Mouse (Mus musculus) kidney, embryonic 14.5 days (tissue): ENCODE data around the gene 1110008P14Rik. TPM values are rescaled to one million over a fixed set of nuclear protein-coding genes. Genes with fewer than 3 reads are reported as not detected.

ENCODE experiments used
- ATAC-seq: fragments of 200-750 bp; cut with Nextera tagmentation; 2 replicates; pipeline ENCODE4 v1.8.0; 2017; ENCODE audit warnings: moderate number of reproducible peaks, mild to moderate bottlenecking, moderate TSS enrichment, moderate library complexity; ENCODE audit not compliant: low FRiP score, low TSS enrichment
- H3K27ac ChIP-seq: fragments of 300-500 bp; sonication (generic); 2 replicates; pipeline ENCODE4 v1.5.1; 2014; ENCODE audit warnings: low read depth, mild to moderate bottlenecking, low read length, moderate library complexity, mixed read lengths
- H3K27me3 ChIP-seq: fragments of 300-500 bp; sonication (generic); 2 replicates; pipeline ENCODE4 v1.6.1; 2014; ENCODE audit warnings: mild to moderate bottlenecking, low read length; ENCODE audit not compliant: control insufficient read depth, insufficient read depth
- H3K36me3 ChIP-seq: fragments of 300-500 bp; sonication (generic); 2 replicates; pipeline ENCODE4 v1.6.1; 2014; ENCODE audit warnings: low read length, mixed read lengths; ENCODE audit not compliant: control insufficient read depth, insufficient read depth
- H3K4me1 ChIP-seq: fragments of 300-500 bp; sonication (generic); 2 replicates; pipeline ENCODE4 v1.6.1; 2014; ENCODE audit warnings: low read length, mixed read lengths; ENCODE audit not compliant: control insufficient read depth, insufficient read depth
- H3K4me2 ChIP-seq: fragments of 300-500 bp; sonication (generic); replicated peaks from 2 replicates; pipeline ENCODE4 v1.6.1; 2014; ENCODE audit warnings: low read depth, mild to moderate bottlenecking, low read length
- H3K4me3 ChIP-seq: fragments of 300-500 bp; sonication (generic); 2 replicates; pipeline ENCODE4 v1.5.1; 2014; ENCODE audit warnings: mild to moderate bottlenecking, low read length
- H3K9ac ChIP-seq: fragments of 300-500 bp; sonication (generic); 2 replicates; pipeline ENCODE4 v1.6.1; 2014; ENCODE audit warnings: low read depth, mild to moderate bottlenecking, low read length, moderate library complexity
- H3K9me3 ChIP-seq: fragments of 300-500 bp; sonication (generic); 2 replicates; pipeline ENCODE4 v1.6.1; 2016; ENCODE audit warnings: low read length; ENCODE audit not compliant: control insufficient read depth
- WGBS: fragments of 180-500 bp; shearing (Covaris S2); extraction: QIAGEN DNeasy Blood & Tissue Kit; methylation state at CpG from one replicate; pipeline ENCODE4 v1.1.7; 2014; 5-methylcytosine and 5-hydroxymethylcytosine counted together
- polyA plus RNA-seq: library from polyadenylated mRNA; unstranded; fragments of >200 nt; fragmentation: Nextera tagmentation; extraction: Ambion mirVana; gene quantifications from 2 replicates; pipeline ENCODE4 v1.2.1, GENCODE M21; 2014

The 1110008P14Rik gene
- 50.1 and 52.0 TPM in 2 replicates for polyA plus RNA-seq

GRCm38 (mm10) chr2:32381775-32382223, at the start of gene 1110008P14Rik:
TSS of gene 1110008P14Rik (minus strand) at chr2:32381938.
- WGBS, result under 1% methylated on average over 46 of the region's 47 CpGs
- no peaks in the 10 kb centered on the region for H3K9me3 ChIP-seq
- H3K27me3 ChIP-seq, result 0 out of 2 replicates have a peak, but pooled peaks cover 4% of the 10 kb centered on the region
- peaks cover 25% of the 10 kb centered on the region for H3K36me3 ChIP-seq
- H3K4me1 ChIP-seq, result peaks cover 5% of the 10 kb centered on the region; the same call in 1 of the 2 replicates
- H3K27ac ChIP-seq, result no peak within 1 kb of the TSS
- peak within 1 kb of the TSS; percentile 97 for H3K4me2 ChIP-seq
- peak within 1 kb of the TSS; percentile 55 for H3K9ac ChIP-seq
- ATAC-seq, result peak; percentile 94
- H3K4me3 ChIP-seq, result peak within 1 kb of the TSS; percentile 68

- Histone ChIP-seq H3K9me3 (no peaks in the 10 kb centered on the region), H3K27ac (peak overlapping the region; percentile 49), H3K27me3 (no peaks in the 10 kb centered on the region), H3K4me1 (peaks cover 27% of the 10 kb centered on the region), H3K9ac (peak overlapping the region; percentile 69), H3K36me3 (no peaks in the 10 kb centered on the region), H3K4me2 (peak overlapping the region; percentile 68), H3K4me3 (peak overlapping the region; percentile 48)
- peak; percentile 91 for ATAC-seq
- 5% methylated on average over 18 of the region's 18 CpGs for WGBS
Observed at GRCm38 (mm10) chr2:32430701-32431676, 49.3 kb upstream of the 1110008P14Rik start.

- no peaks in the 10 kb centered on the region for H3K36me3 ChIP-seq
- ATAC-seq, result no peak
- peak overlapping the region; percentile 71; the same call in 1 of the 2 replicates for H3K27ac ChIP-seq
- no peak overlapping the region for H3K4me3 ChIP-seq
- H3K4me1 ChIP-seq, result peaks cover 38% of the 10 kb centered on the region
- no peak overlapping the region for H3K9ac ChIP-seq
- 65% methylated on average over 4 of the region's 4 CpGs for WGBS
- H3K27me3 ChIP-seq, result no peaks in the 10 kb centered on the region
- peak overlapping the region; percentile 31 for H3K4me2 ChIP-seq
- no peaks in the 10 kb centered on the region for H3K9me3 ChIP-seq
Observed at GRCm38 (mm10) chr2:32429215-32429891, 47.6 kb upstream of the 1110008P14Rik start.

- Histone ChIP-seq H3K36me3 (no peaks in the 10 kb centered on the region), H3K27me3 (no peaks in the 10 kb centered on the region), H3K9me3 (no peaks in the 10 kb centered on the region), H3K4me3 (peak overlapping the region; percentile 16), H3K9ac (peak overlapping the region; percentile 28; the same call in 1 of the 2 replicates), H3K4me2 (peak overlapping the region; percentile 31), H3K27ac (peak overlapping the region; percentile 71), H3K4me1 (peaks cover 46% of the 10 kb centered on the region)
- peak; percentile 61 for ATAC-seq
- 25% methylated on average over 8 of the region's 8 CpGs for WGBS
Observed at GRCm38 (mm10) chr2:32428262-32428722, 46.6 kb upstream of the 1110008P14Rik start.

GRCm38 (mm10) chr2:32427720-32428119, 46.0 kb upstream of the 1110008P14Rik start:
- Histone ChIP-seq H3K9me3 (no peaks in the 10 kb centered on the region), H3K27me3 (no peaks in the 10 kb centered on the region), H3K36me3 (no peaks in the 10 kb centered on the region), H3K27ac (peak overlapping the region; percentile 24; the same call in 1 of the 2 replicates), H3K9ac (no peak overlapping the region), H3K4me1 (peaks cover 52% of the 10 kb centered on the region), H3K4me3 (no peak overlapping the region), H3K4me2 (0 out of 2 replicates have a peak overlapping the region, but pooled peaks have one; percentile 10)
- ATAC-seq, result no peak
- WGBS, result 79% methylated on average over 5 of the region's 5 CpGs

- Histone ChIP-seq H3K27ac (no peak overlapping the region), H3K4me1 (peaks cover 56% of the 10 kb centered on the region), H3K4me3 (no peak overlapping the region), H3K36me3 (peaks cover 1% of the 10 kb centered on the region; the same call in 1 of the 2 replicates), H3K27me3 (no peaks in the 10 kb centered on the region), H3K9ac (no peak overlapping the region), H3K4me2 (no peak overlapping the region), H3K9me3 (no peaks in the 10 kb centered on the region)
- 96% methylated on average over 1 of the region's 1 CpGs for WGBS
- ATAC-seq, result no peak
Observed at GRCm38 (mm10) chr2:32426141-32426540, 44.4 kb upstream of the 1110008P14Rik start.

- H3K4me2 ChIP-seq, result no peak overlapping the region
- no peaks in the 10 kb centered on the region for H3K9me3 ChIP-seq
- no peak overlapping the region for H3K27ac ChIP-seq
- 70% methylated on average over 5 of the region's 5 CpGs for WGBS
- H3K4me1 ChIP-seq, result peaks cover 56% of the 10 kb centered on the region
- H3K4me3 ChIP-seq, result no peak overlapping the region
- H3K36me3 ChIP-seq, result peaks cover 7% of the 10 kb centered on the region; the same call in 1 of the 2 replicates
- H3K27me3 ChIP-seq, result no peaks in the 10 kb centered on the region
- no peak overlapping the region for H3K9ac ChIP-seq
- ATAC-seq, result no peak
Observed at GRCm38 (mm10) chr2:32425568-32425967, 43.8 kb upstream of the 1110008P14Rik start.

GRCm38 (mm10) chr2:32424796-32425195, 43.1 kb upstream of the 1110008P14Rik start:
- Histone ChIP-seq H3K9me3 (no peaks in the 10 kb centered on the region), H3K36me3 (peaks cover 15% of the 10 kb centered on the region), H3K27ac (peak overlapping the region; percentile 88), H3K4me1 (peaks cover 50% of the 10 kb centered on the region), H3K9ac (peak overlapping the region; percentile 23; the same call in 1 of the 2 replicates), H3K27me3 (no peaks in the 10 kb centered on the region), H3K4me3 (no peak overlapping the region), H3K4me2 (no peak overlapping the region)
- ATAC-seq, result no peak
- WGBS, result 34% methylated on average over 3 of the region's 3 CpGs
